Mouse (Mus musculus) fibroblast of lung, adult 2 months (primary cell): ENCODE data around the gene Mylk2.

ENCODE experiments used
- DNase-seq: peaks from one replicate; pipeline ENCODE4 v3.0.0-alpha.2; 2011; ENCODE audit warnings: low read depth

The Mylk2 gene

DNA sequence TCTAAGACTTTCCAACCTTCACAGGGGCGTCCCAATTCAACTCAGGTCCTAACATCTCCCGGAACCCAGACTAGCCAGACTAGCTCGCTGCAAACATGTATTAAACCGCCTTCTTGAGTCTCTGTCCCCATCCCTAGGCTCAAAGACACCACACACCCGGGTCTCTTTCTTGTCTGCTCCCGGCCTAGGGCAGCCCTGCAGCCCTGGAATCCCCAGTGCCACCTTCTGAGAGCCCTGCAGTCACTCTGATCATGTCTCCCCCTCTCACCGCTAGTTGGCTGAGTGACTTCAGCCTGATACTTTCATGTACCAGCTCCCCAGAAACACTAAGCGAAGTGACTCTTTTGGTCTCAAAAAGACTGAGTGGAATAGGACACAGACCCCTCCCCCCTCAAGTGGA lies 32.4 kb downstream of the Mylk2 start:
- no peak for DNase-seq

DNA sequence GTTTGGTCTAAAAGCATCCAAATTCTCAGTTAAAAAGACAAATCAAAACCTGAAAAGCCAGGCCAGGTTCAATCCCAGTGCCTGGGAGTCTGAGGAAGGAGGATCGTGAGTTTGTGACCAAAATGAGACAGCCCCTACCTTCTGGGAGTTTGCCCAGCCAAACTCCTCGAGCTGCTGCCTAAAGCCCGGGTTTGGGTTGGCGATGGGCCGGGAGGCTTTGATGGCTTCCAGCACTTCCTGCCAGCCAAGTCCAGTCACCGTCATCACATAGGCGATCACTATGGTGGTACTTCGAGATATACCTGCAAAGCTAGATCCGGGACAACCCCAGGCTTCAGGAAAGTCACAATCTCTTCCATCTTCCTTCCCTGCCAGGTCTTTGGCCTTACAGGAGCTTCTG lies 32.9 kb downstream of the Mylk2 start:
- no peak for DNase-seq

DNA sequence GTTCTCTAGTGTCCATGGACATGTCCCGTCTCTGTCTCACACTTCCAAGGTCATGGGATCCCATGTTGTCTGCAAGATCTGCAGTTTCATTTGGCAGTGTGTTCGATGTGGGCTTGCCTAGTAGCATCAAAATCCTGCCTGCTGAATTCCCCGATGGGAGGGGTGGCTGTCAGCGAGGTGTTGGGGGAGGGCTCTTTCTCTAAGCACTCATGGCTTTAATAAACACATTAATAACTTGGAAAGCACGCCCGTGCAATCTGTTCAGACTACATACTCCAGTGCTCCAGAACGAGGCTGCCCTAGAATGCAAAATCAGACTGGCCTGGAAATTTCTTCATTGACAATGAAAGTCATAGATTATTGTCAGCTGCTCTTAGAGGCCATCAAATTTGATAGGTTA lies 35.9 kb downstream of the Mylk2 start:
- no peak for DNase-seq

DNA sequence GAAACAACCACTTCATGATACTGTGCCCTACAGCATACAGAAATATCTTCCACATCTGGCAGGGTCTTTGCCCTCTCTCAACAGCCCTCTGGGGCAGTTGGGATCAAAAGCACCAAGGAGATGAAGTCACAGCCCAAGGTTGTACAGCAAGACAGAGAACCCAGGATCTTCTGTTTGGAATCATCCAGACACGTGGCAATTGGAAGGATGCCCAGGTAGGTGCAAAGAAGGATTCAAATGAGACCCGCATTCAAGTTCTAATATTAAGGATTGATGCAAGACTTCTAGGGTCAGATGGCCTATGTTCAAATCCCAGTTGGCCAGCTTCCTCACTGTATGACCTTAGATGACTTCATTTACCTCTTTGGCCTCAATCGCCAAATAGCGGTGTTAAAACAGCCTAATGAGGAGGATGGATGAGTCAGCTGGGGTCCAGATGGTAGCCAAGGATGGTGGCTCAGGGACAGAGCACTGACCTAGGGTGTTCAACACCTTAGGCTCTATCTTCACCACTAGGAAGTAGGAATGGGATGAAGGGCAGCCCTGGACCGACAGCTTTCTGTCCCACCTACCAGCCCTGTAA lies 37.4 kb downstream of the Mylk2 start:
- no peak for DNase-seq

DNA sequence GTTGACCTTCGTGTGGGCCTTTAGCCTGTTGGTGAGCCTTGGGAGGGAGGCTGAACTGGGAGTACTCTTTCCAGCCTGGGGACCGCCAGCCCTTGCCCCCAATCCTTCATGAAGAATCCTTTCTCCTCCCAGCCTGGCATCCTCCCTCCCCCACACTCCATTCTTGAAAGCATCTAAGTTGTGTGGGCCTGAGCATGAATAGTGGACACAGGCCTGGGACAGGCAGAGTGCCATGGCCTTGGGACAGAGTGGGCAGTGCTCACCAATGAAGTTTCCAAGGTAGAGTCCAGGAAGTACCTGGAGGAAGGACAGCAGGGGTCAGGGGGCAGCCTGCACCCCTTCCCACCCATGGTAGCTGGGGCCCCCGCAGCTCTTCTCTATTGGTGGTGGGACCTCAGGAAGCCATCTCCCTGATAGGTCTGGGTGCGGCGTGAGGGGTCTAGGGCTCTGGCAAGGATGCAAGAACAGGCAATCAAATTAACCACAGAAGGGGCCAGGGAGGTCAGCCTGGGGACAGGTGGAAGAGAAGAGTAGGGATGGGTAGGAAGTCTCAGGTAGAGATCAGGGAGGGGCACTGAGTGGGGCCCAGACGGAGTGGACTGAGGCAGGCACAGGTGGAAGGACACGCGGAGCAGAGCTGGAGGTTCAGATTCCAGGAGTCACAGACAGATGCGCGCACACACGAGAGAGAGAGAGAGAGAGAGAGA lies 39.4 kb downstream of the Mylk2 start:
- DNase-seq = no peak

DNA sequence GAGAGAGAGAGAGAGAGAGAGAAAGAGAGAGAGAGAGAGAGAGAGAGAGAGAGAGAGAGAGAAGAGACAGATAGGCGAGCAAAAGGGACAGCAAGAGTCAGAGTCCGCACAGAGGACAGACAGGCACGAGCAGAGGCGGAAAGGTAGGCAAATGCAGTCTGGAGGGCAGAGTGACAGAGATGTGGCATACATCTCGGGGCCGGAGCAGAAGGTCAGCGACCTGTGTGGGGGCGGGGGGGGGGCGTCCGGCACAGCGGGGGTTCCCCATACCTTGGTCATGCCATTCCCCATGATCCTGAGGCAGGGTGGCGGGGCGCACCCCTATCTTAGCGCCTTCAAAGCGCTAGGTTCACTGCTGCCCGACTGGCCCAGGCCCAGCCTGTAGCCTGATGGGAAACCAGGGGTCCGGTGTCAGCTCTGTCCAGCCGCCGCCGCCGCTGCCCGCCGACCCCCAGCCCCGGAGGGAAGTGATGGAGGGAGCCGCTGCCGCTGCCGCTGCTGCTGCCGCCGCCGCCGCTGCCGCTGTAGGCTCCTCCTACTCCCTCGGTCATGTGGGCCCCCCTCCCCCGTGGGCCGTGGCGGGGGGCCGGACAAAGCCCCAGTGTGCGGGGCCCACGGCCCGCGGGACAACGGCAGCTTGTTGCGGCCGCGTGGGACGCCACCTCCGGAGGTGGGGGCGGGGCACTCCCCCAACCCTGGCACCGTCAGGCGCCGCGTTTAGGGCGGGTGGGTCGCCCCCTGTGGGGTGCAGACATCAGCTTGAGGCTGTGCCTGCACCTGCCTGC lies 40.1 kb downstream of the Mylk2 start, which contains the start of gene Dusp15:
Gene Dusp15 (minus strand): TSS at position 634 of the 785 bp plus-strand sequence.
- DNase-seq = no peak

DNA sequence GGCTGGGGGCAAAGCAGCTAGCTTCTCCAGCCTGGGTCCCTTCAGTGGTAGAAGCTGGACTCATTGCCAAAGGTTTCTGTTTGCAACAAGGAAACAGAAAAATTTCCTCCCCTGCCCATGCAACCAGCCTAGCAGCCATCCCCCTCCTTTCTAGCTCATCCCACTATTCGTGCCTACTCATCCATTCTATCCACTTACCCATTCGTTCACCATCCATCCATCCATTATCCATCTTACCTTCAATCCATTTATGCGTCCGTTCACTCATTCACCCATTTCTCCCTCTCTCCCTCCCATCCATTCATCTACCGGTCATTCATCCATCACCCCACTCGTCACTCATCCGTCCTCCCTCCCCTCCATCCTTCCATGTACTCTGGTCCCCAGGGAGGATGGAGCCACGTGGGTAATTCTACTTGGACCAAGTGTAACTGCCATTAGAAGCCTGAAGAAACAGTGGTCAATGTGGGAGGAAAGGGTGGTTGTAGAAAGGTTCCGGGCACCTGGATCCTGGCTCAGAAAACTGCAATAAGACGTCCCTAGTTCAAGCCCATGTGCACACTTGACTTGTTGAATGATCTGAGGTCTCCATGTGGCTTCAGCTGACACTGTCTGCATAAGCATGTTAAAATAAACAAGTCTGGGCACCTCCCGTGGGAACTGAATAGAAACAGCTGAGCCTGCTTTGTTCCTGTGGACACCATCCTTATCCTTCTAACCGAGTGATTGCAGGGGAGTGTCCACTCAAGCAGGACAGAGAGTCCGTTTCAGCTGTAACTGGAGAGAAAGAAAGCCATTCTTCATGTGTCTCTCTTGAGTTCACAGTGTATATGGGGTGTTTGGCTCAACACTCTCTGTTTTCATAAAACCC lies 40.9 kb downstream of the Mylk2 start:
- no peak for DNase-seq

DNA sequence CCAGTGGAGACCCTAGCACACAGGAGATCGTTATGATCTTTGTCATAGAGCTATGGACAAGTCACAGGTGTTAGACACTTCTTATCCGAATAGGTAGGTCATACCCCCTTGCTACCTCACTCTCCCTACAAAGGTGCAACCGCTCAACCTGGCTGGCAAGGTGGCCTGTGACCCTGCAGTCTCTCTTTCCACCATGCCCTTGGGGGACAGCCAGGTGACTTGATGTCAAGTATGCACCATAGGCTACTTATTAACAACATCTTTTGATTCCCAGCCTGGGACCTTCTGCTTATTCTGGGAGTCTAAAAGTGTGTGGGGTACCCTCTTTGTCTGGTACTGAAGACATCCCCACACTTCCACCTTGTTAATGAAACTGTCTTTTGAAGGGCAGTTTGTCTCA lies 47.0 kb downstream of the Mylk2 start:
- no peak for DNase-seq

DNA sequence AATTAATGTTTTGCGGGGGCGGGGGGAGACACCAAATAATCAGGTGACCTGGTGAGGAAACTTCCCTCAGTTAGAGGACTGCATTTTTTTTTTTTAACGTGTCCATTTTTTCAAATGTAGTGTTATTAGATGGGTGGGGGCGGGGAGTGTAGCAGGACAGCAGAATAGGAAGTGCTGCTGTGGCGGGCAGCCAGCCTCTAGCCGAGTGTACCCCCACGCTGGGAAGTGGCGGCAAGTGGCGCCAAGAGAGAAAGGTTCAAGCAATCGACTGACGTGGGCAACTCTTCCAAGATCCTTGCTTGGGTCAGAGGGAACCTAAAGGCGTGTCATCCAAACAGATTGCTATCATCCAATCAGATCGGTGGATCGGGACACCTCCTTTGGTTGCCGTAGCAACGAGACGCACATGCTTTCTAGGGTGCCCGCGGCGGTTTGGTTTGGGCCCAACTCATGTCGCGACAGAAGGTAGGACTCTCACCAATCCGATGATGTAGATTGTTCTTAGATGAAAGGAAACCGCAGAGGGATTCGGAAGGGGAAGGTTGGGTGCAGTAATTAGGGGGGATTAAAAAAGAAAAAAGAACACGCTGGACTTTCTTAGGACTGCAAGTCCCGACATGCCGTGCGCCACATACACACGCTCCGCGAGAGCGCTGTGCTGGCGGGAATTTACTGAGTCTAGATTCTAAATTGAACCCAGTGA lies 51.1 kb downstream of the Mylk2 start, which contains the start of gene Ttll9:
Gene Ttll9 (plus strand): TSS at position 395 of the 703 bp plus-strand sequence.
- peak; percentile 79 for DNase-seq

DNA sequence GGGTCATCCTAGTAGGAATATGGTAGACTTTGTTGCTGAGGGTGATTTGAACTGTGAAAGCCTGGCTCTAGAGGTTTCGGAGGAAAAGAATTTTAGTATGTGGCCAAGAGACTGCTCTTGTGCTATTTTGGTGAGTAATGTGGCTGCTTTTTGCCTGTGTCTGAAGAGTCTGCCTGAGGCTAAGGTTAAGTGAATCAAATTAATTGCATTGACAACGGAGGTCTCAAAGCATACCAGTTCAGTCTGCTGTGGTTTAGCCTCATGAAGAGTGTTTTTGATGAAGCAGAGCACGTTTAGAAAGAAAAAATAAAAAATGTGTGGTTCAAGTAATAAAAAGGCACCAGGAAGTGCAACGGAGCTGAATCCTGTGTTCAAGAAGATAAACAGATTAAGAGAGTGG lies 54.4 kb downstream of the Mylk2 start:
- no peak for DNase-seq
